Mouse (Mus musculus) stomach, postnatal 0 days (tissue): ENCODE data around the gene Slc30a7. TPM values are rescaled to one million over a fixed set of nuclear protein-coding genes. Genes with fewer than 3 reads are reported as not detected.

Source experiments
- ATAC-seq: fragments of 200-750 bp; cut with Nextera tagmentation; 2 replicates; pipeline ENCODE4 v1.8.0; 2017; ENCODE audit not compliant: low FRiP score, low TSS enrichment
- DNase-seq: peaks from one replicate; pipeline ENCODE4 v3.0.0-alpha.2; 2016; ENCODE audit warnings: low spot score
- H3K27ac ChIP-seq: fragments of 300-500 bp; sonication (generic); replicated peaks from 2 replicates; pipeline ENCODE4 v1.5.1; 2014; ENCODE audit warnings: mild to moderate bottlenecking, control low read depth
- H3K27me3 ChIP-seq: fragments of 300-500 bp; sonication (generic); 2 replicates; pipeline ENCODE4 v1.6.1; 2014; ENCODE audit warnings: low read length; ENCODE audit not compliant: control insufficient read depth, insufficient read depth
- H3K36me3 ChIP-seq: fragments of 300-500 bp; sonication (generic); 2 replicates; pipeline ENCODE4 v1.6.1; 2014; ENCODE audit warnings: low read length, mixed read lengths; ENCODE audit not compliant: control insufficient read depth, insufficient read depth
- H3K4me1 ChIP-seq: fragments of 300-500 bp; sonication (generic); replicated peaks from 2 replicates; pipeline ENCODE4 v1.6.1; 2014; ENCODE audit warnings: antibody characterized with exemption; ENCODE audit not compliant: control insufficient read depth, insufficient read depth
- H3K4me2 ChIP-seq: fragments of 300-500 bp; sonication (generic); replicated peaks from 2 replicates; pipeline ENCODE4 v1.6.1; 2014; ENCODE audit warnings: low read depth, mild to moderate bottlenecking, control low read depth, moderate library complexity
- H3K4me3 ChIP-seq: fragments of 300-500 bp; sonication (generic); 2 replicates; pipeline ENCODE4 v1.5.1; 2014; ENCODE audit warnings: low read depth, low read length, control low read depth
- H3K9ac ChIP-seq: fragments of 300-500 bp; sonication (generic); 2 replicates; pipeline ENCODE4 v1.6.1; 2014; ENCODE audit warnings: mild to moderate bottlenecking, low read length, control low read depth, mixed read lengths
- H3K9me3 ChIP-seq: fragments of 300-500 bp; sonication (generic); 2 replicates; pipeline ENCODE4 v1.6.1; 2016; ENCODE audit warnings: low read length; ENCODE audit not compliant: control insufficient read depth
- CTCF ChIP-seq: IDR thresholded peaks from 2 replicates; pipeline ENCODE4 v1.5.1; 2016; ENCODE audit warnings: antibody characterized with exemption, low read depth, mild to moderate bottlenecking, moderate library complexity
- EP300 ChIP-seq: optimal IDR thresholded peaks from 2 replicates; pipeline ENCODE3; 2016; ENCODE audit warnings: antibody characterized with exemption
- WGBS: fragments of 180-500 bp; shearing (Covaris S2); extraction: QIAGEN DNeasy Blood & Tissue Kit; methylation state at CpG from one replicate; pipeline ENCODE4 v1.1.7; 2014; 5-methylcytosine and 5-hydroxymethylcytosine counted together
- polyA plus RNA-seq: library from polyadenylated mRNA; unstranded; fragments of >200 nt; fragmentation: Nextera tagmentation; extraction: Ambion mirVana; gene quantifications from 2 replicates; pipeline ENCODE4 v1.2.1, GENCODE M21; 2015

Slc30a7 gene
- polyA plus RNA-seq, 1 experiment from 2014 or later = 37.7 TPM

DNA sequence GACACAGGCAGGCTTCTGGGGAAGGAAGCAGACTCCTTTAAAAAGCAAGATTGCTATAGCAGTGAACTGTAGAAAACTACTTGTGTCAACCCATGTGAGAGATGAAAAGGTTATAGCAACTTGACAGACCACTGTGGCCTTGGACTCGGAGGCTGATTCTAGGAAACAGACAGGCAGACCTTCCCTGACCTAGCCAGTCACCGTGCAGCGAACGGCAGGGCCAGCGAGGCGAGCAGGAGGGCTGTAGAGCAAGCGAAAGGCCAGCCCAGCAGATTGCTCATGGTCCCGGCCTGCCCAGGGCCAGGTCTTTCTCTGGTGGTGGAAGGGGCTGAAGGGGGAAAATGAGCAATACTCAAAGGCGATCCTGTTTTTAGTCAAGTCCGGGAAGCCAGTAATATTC is 69.4 kb downstream of the Slc30a7 start:
- no peaks in the 10 kb centered on the region for H3K9me3 ChIP-seq
- H3K4me3 ChIP-seq = no peak overlapping the region
- H3K4me1 ChIP-seq = no peaks in the 10 kb centered on the region
- no peaks in the 10 kb centered on the region for H3K27me3 ChIP-seq
- H3K36me3 ChIP-seq = peaks cover 6% of the 10 kb centered on the region; the same call in 1 of the 2 replicates
- ATAC-seq = no peak
- no peak for DNase-seq
- WGBS = 84% methylated on average over 10 of the region's 10 CpGs
- no peak overlapping the region for H3K27ac ChIP-seq
- no peak overlapping the region for H3K9ac ChIP-seq
- no peak overlapping the region for H3K4me2 ChIP-seq
- TF ChIP-seq CTCF = no peak
- TF ChIP-seq EP300 = no peak

GRCm38 (mm10) chr3:115936734-115937599 is 70.2 kb downstream of the Slc30a7 start:
- WGBS = 56% methylated on average over 4 of the region's 4 CpGs
- DNase-seq = peak; percentile 55

DNA sequence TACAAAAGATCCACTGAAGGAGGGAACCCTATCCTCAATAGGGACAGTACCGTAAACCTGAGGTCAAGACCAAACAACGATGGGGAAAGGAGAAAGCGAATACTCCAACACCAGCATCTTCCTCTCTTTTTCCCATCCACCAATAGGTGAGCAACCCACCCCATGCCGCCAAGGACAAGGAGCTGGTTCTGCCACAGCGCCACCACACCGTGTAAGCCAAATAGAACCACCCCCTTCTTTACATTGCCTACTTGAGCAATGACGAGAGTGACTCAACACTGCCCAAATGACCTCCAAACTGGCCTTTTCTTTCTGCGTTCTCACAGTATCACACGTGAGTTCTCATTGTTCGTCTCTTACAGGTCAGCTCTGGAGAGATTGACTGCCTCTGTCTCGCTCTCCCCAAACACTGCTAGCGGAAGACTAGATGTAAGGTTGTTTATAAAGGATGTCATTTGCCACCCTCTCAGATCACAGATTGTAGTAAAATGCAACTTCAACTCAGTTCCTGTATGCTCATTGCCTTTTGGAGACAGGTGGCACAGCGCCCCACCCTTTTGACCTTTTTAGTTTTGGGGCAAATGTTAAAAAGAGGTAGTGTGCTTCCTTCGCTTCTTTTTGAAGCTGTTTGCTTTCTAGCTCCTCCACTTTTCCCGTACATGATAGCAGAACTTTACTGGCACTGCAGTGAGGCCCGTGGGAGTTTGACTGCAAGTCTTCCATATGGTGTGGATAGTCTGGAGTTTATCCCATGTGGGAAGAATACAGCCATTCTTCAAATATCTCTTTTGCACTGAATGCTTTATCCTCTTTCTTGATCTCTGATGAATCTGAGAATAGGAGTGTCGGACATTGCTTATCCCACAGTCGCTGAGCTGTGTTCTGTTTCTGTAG is 73.7 kb downstream of the Slc30a7 start:
- no peak for ATAC-seq

More at GRCm38 (mm10) chr3:115936734-115937599, 70.2 kb downstream of the Slc30a7 start:
- Histone ChIP-seq H3K36me3 (peaks cover 4% of the 10 kb centered on the region; the same call in 1 of the 2 replicates), H3K9ac (no peak overlapping the region), H3K4me2 (no peak overlapping the region), H3K4me3 (no peak overlapping the region), H3K27me3 (no peaks in the 10 kb centered on the region), H3K4me1 (no peaks in the 10 kb centered on the region), H3K9me3 (no peaks in the 10 kb centered on the region), H3K27ac (no peak overlapping the region)
- peak; percentile 81 for TF ChIP-seq CTCF
- no peak for TF ChIP-seq EP300
- ATAC-seq = no peak

GRCm38 (mm10) chr3:115931701-115932100 is 75.5 kb downstream of the Slc30a7 start:
- ATAC-seq (no peak), DNase-seq (no peak)
- no peak for TF ChIP-seq CTCF
- TF ChIP-seq EP300 = no peak
- H3K9me3 ChIP-seq = no peaks in the 10 kb centered on the region
- H3K4me3 ChIP-seq = no peak overlapping the region
- no peaks in the 10 kb centered on the region for H3K4me1 ChIP-seq
- H3K27me3 ChIP-seq = no peaks in the 10 kb centered on the region
- no peak overlapping the region for H3K27ac ChIP-seq
- no peaks in the 10 kb centered on the region; the same call in 1 of the 2 replicates for H3K36me3 ChIP-seq
- 91% methylated on average over 6 of the region's 6 CpGs for WGBS
- no peak overlapping the region for H3K4me2 ChIP-seq
- H3K9ac ChIP-seq = no peak overlapping the region

More for the DNA sequence above, 73.7 kb downstream of the Slc30a7 start:
- Histone ChIP-seq H3K9ac (no peak overlapping the region), H3K36me3 (no peaks in the 10 kb centered on the region), H3K4me1 (no peaks in the 10 kb centered on the region), H3K27ac (no peak overlapping the region), H3K9me3 (no peaks in the 10 kb centered on the region), H3K4me3 (no peak overlapping the region), H3K4me2 (no peak overlapping the region), H3K27me3 (no peaks in the 10 kb centered on the region)
- TF ChIP-seq CTCF (no peak), EP300 (no peak)
- WGBS = 81% methylated on average over 18 of the region's 18 CpGs
- DNase-seq = no peak

GRCm38 (mm10) chr3:115926531-115926930 is 80.7 kb downstream of the Slc30a7 start:
- Histone ChIP-seq H3K36me3 (no peaks in the 10 kb centered on the region; the same call in 1 of the 2 replicates), H3K9me3 (no peaks in the 10 kb centered on the region), H3K4me2 (no peak overlapping the region), H3K4me1 (no peaks in the 10 kb centered on the region), H3K4me3 (no peak overlapping the region), H3K27ac (no peak overlapping the region), H3K9ac (no peak overlapping the region), H3K27me3 (no peaks in the 10 kb centered on the region)
- TF ChIP-seq EP300 (no peak), CTCF (no peak)
- DNase-seq (no peak), ATAC-seq (no peak)
- 93% methylated on average over 8 of the region's 8 CpGs for WGBS
